Mouse (Mus musculus): ENCODE data around the gene Gm37240.
A peak's percentile ranks its signal among the peaks of the same experiment; 100 is the strongest.

The Gm37240 gene

GRCm38 (mm10) chr3:84952585-84953187 is 934.6 kb downstream of the Gm37240 start:
- DNase-seq (ENCODE audit: low spot score in 2 of 2): no peak

- DNase-seq (ENCODE audit: low spot score in 2 of 2): peak; percentile 63 to 68
Measured at GRCm38 (mm10) chr3:84952135-84952534, 935.2 kb downstream of the Gm37240 start.

GRCm38 (mm10) chr3:84951698-84952097 is 935.6 kb downstream of the Gm37240 start:
- no peak for DNase-seq (ENCODE audit: low spot score in 2 of 2)

- no peak for DNase-seq (ENCODE audit: low spot score in 2 of 2)
Measured at GRCm38 (mm10) chr3:84949387-84949786, 937.9 kb downstream of the Gm37240 start.

- DNase-seq (ENCODE audit: low spot score in 2 of 2): no peak
Measured at GRCm38 (mm10) chr3:84946381-84946780, 940.9 kb downstream of the Gm37240 start.

- DNase-seq (ENCODE audit: low spot score in 2 of 2): no peak
Measured at GRCm38 (mm10) chr3:84944933-84945332, 942.4 kb downstream of the Gm37240 start.

GRCm38 (mm10) chr3:84937360-84938355 is 949.7 kb downstream of the Gm37240 start:
- DNase-seq (ENCODE audit: low spot score in 2 of 2): peak; percentile 23 to 27

GRCm38 (mm10) chr3:84936956-84937355 is 950.4 kb downstream of the Gm37240 start:
- DNase-seq (ENCODE audit: low spot score in 2 of 2): no peak

GRCm38 (mm10) chr3:84936252-84936651 is 951.1 kb downstream of the Gm37240 start:
- no peak for DNase-seq (ENCODE audit: low spot score in 2 of 2)

GRCm38 (mm10) chr3:84935729-84936128 is 951.6 kb downstream of the Gm37240 start:
- DNase-seq (ENCODE audit: low spot score in 2 of 2): no peak

- no peak for DNase-seq (ENCODE audit: low spot score in 2 of 2)
Measured at GRCm38 (mm10) chr3:84930683-84931082, 956.6 kb downstream of the Gm37240 start.

GRCm38 (mm10) chr3:84929171-84929570 is 958.1 kb downstream of the Gm37240 start:
- no peak for DNase-seq (ENCODE audit: low spot score in 2 of 2)

- no peak for DNase-seq (ENCODE audit: low spot score in 2 of 2)
Measured at GRCm38 (mm10) chr3:84927901-84928300, 959.4 kb downstream of the Gm37240 start.

GRCm38 (mm10) chr3:84927168-84927794 is 960.0 kb downstream of the Gm37240 start:
- no peak for DNase-seq (ENCODE audit: low spot score in 2 of 2)

GRCm38 (mm10) chr3:84926140-84926539 is 961.2 kb downstream of the Gm37240 start:
- DNase-seq (ENCODE audit: low spot score in 2 of 2): no peak

- no peak for DNase-seq (ENCODE audit: low spot score in 2 of 2)
Measured at GRCm38 (mm10) chr3:84925229-84925628, 962.1 kb downstream of the Gm37240 start.

GRCm38 (mm10) chr3:84923670-84924069 is 963.6 kb downstream of the Gm37240 start:
- DNase-seq (ENCODE audit: low spot score in 2 of 2): no peak

GRCm38 (mm10) chr3:84923256-84923655 is 964.1 kb downstream of the Gm37240 start:
- no peak for DNase-seq (ENCODE audit: low spot score in 2 of 2)

GRCm38 (mm10) chr3:84921704-84922420 is 965.5 kb downstream of the Gm37240 start:
- peak in 1 of 2 experiments; percentile 18 for DNase-seq (ENCODE audit: low spot score in 2 of 2)

- DNase-seq (ENCODE audit: low spot score in 2 of 2): no peak
Measured at GRCm38 (mm10) chr3:84917903-84918679, 969.2 kb downstream of the Gm37240 start.

GRCm38 (mm10) chr3:84914284-84914683 is 973.0 kb downstream of the Gm37240 start:
- no peak for DNase-seq (ENCODE audit: low spot score in 2 of 2)

Data from frontal cortex, postnatal 14 days (tissue).